Mouse (Mus musculus) telencephalon, adult 2 months (tissue): ENCODE measurements around the gene Defb46.

Experiments used
- DNase-seq: peaks from one replicate; pipeline ENCODE4 v3.0.0-alpha.2; 2011; ENCODE audit warnings: low read depth, low spot score

The Defb46 gene

GRCm38 (mm10) chr8:19239616-19240015 lies at the start of gene Defb46:
Defb46 (plus strand) TSS chr8:19239916.
- DNase-seq: no peak

DNA sequence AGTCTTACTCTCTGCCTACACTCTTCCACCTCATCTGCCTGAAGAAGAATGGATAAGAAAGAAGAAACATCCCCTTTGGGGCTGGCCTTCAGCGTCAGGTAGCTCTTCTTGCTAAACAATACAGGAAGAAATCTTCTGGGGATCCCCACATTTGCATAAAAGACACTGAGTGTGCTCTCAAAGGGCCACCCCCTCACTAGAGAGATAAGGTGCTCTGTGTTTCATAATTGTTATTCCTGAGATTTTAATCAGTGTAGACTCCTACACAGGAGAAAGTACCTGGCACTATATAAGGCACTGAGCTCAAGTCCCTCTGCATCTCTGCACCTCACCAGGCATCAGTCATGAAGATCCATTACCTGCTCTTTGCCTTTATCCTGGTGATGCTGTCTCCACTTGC lies 14.6 kb upstream of the Defb46 start, which contains the start of gene Defb6:
Defb6 (plus strand) TSS at position 318 of the 400 bp plus-strand sequence.
- DNase-seq: no peak

DNA sequence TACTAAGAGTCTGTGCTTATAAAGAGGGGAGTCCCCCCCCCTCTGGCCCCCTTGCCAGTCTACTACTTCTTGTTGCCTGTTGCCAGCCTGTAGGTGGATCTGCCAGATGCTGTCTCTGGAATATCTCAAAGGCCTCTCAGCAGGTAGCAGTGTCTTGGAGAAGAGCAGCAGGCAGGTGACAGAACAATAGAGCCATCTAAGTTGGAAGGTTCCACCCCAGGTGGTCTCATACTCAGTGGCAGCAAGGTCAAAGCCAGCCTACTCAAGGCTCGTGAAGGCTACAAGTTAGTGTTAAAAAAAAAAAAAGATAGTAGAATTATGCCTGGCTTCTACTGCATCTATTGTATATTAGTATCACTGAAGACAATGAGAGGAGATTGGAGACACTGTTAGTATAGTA lies 1.6 kb upstream of the Defb46 start:
- DNase-seq: no peak

- no peak for DNase-seq
These were observed 7.6 kb downstream of the Defb46 start, which contains the start of gene Defb5 for GRCm38 (mm10) chr8:19247280-19247679. Defb5 (plus strand) TSS chr8:19247580.

- no peak for DNase-seq
These were observed 18.4 kb downstream of the Defb46 start for GRCm38 (mm10) chr8:19258136-19258535.

- no peak for DNase-seq
These were observed 20.0 kb downstream of the Defb46 start for GRCm38 (mm10) chr8:19259667-19260066.
